8 mouse cellular contexts compared by ENCODE assay signal in the genomic region with DNA sequence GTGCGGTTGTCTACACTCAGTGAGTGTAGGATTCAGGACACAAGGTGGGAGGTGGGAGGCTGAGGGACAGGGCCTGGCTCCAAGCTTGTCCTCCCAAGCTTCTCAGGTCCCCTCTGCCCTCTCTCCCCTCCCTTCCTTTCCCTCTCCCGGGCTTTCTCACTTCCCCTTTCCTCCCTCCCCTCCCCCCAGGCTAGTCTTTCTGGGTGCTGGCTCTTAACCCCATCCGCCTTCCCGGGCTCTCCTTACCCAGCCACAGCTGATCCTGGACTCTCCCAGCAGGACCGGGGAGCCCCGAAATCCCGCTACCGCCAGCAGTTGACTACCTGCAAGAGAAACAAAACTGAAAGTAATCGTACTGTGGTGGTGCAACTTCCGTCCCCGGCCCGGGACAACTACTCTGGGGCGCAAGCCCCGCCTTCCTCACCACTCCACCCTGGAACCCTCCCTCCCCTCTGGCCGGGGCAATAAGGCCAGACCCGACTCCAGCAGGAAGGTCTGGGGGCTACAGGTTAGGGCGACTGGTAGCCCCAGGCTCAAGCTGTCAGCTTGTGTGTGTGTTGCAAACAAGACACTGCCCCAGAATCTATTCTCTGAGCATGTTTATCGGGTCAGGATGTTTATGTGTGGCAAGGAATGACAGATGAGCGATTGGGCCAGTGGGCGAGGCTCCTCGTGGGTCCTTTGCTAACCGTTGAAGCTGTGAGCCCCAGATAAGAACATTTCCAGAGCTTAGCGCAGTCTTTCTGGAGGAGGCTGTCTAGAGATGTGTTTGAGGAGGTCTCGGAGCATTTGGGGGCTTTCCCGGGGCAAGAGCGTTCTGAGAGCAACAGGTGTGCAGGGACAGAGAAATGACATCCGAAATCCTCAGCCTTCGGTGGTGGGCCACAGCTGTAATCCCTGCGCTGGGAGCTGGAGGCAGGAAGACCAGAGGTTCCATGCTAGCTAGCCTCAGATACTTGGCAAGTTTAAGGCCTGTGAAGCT. TPM values are rescaled to one million over a fixed set of nuclear protein-coding genes. Genes with fewer than 3 reads are reported as not detected.
DNase-seq lines count a peak whose midpoint lies in the region; ATAC-seq and TF ChIP-seq lines count a peak whose summit lies in the region.

A gene (minus strand): TSS at position 344 of the 982 bp plus-strand sequence.

- peak; percentile 91 for ATAC-seq in inflammation-experienced regulatory T-cells, adult 6 months
- peak; percentile 96 for ATAC-seq in liver, embryonic 14.5 days (ENCODE audit: insufficient read depth)

- DNase-seq in MN1 (ENCODE audit: low spot score) = peak; percentile 82
- DNase-seq in c-Kit-positive CD71-positive TER-119-positive erythroid progenitor cells, embryonic 14.5 days (ENCODE audit: low spot score) = peak; percentile 88
- peak; percentile 80 for DNase-seq in gastrocnemius, postnatal 25 days
- DNase-seq in liver, embryonic 14.5 days (ENCODE audit: low read depth in 3 of 3, low spot score in 3 of 3) = peak; percentile 87 to 90 (median 88)
- DNase-seq in naive thymus-derived CD4-positive, alpha-beta T cell, adult 2 months (ENCODE audit: low read depth) = peak; percentile 79
- peak; percentile 48 for DNase-seq in testis, postnatal 14 days (ENCODE audit: low spot score)
- no peak for DNase-seq in left cerebral cortex, postnatal 14 days (ENCODE audit: low spot score in 2 of 2)

- WGBS in liver, embryonic 14.5 days (ENCODE audit: insufficient replicate concordance) = 2% methylated on average over 29 of the region's 29 CpGs

- intact Hi-C loops in left cerebral cortex, postnatal 14 days (cut with DNase I) = no loop called here

- no peaks in the 10 kb centered on the region for H3K27me3 ChIP-seq in liver, embryonic 14.5 days (ENCODE audit: control insufficient read depth, insufficient read depth, low read length)

- peaks cover 15 to 23% of the 10 kb centered on the region in 2 experiments for H3K4me1 ChIP-seq in liver, embryonic 14.5 days (replicated peaks; ENCODE audit: control insufficient read depth in 2 of 2, insufficient read depth in 2 of 2, low read length in 1 of 2)

- peak; percentile 94 for TF ChIP-seq EP300 in liver, embryonic 14.5 days (IDR thresholded peaks at IDR 0.05; ENCODE audit: low read depth)

- no peak for TF ChIP-seq CTCF in liver, embryonic 14.5 days (IDR thresholded peaks at IDR 0.05; ENCODE audit: low read depth)

- peak within 1 kb of the TSS; percentile 97 for H3K4me2 ChIP-seq in liver, embryonic 14.5 days (ENCODE audit: low read depth)

- H3K4me3 ChIP-seq in liver, embryonic 14.5 days (ENCODE audit: insufficient read depth in 1 of 2, low read depth in 2 of 2, low read length in 2 of 2) = peak within 1 kb of the TSS; percentile 77 to 78

- peaks cover 29% of the 10 kb centered on the region for H3K36me3 ChIP-seq in liver, embryonic 14.5 days (replicated peaks; ENCODE audit: control insufficient read depth, insufficient read depth, low read depth)

- peak within 1 kb of the TSS; percentile 93 for H3K27ac ChIP-seq in liver, embryonic 14.5 days

- peaks cover 40% of the 10 kb centered on the region for H3K9me3 ChIP-seq in liver, embryonic 14.5 days (ENCODE audit: control insufficient read depth, low read length)

- peak within 1 kb of the TSS; percentile 98 for H3K9ac ChIP-seq in liver, embryonic 14.5 days (replicated peaks)

RNA-seq across cellular contexts. Expression of the gene that starts here (rescaled TPM):
- 1 to 10 TPM; 7.4 TPM for total RNA-seq in gastrocnemius, postnatal 25 days (2021)
- 10 to 100 TPM; 12.2 to 16.5 (median 15.0) TPM for polyA plus RNA-seq in inflammation-experienced regulatory T-cells, adult 6 months (2017; shearing (Covaris generic))
- polyA plus RNA-seq in liver, embryonic 14.5 days (2012; rRNA removed) = 3.7 and 5.4 TPM in 2 replicates
- polyA plus RNA-seq in liver, embryonic 14.5 days (2014; fragmentation: Nextera tagmentation; extraction: Ambion mirVana) = 7.8 and 8.4 TPM in 2 replicates
- total RNA-seq in left cerebral cortex, postnatal 14 days (2021) = 1 to 10 TPM; 3.3 to 3.7 TPM

Comparison
In these comparisons a context has a peak if more than half of its experiments do, and no peak if none do; other contexts are left out.
1. DNase-seq: peak in MN1 (single experiment), c-Kit-positive CD71-positive TER-119-positive erythroid progenitor cells, embryonic 14.5 days (single experiment), gastrocnemius, postnatal 25 days (single experiment), liver, embryonic 14.5 days (3 of 3), naive thymus-derived CD4-positive, alpha-beta T cell, adult 2 months (single experiment) and testis, postnatal 14 days (single experiment); none in left cerebral cortex, postnatal 14 days (0 of 2).